21 mouse cellular contexts compared by ENCODE assay signal in genomic region chr1:96917333-96917732, GRCm38 (mm10). TPM values are rescaled to one million over a fixed set of nuclear protein-coding genes. Genes with fewer than 3 reads are reported as not detected.
A peak's percentile ranks its signal among the peaks of the same experiment; 100 is the strongest.
DNase-seq lines count a peak whose midpoint lies in the region; ATAC-seq and TF ChIP-seq lines count a peak whose summit lies in the region.
"Had no signal": no experiment of that assay in that cellular context is flagged by ENCODE, and none has a peak within 500 bp of the region (broad histone marks: within the 10 kb centered on the region; RNA-seq: fewer than 3 reads in every experiment).

No protein-coding gene starts in this region.

- peak; percentile 15 for DNase-seq in MEL (ENCODE audit: low read depth, low spot score)
- DNase-seq: adrenal gland, adult 2 months; adrenal gland, adult 8-10 months; adrenal gland, postnatal 10 days; adrenal gland, postnatal 14 days; adrenal gland, postnatal 25 days; adrenal gland, postnatal 36 days; B cell, adult 2 months; cerebellum, adult 11 months; cerebellum, adult 11-12 months; cerebellum, adult 18-20 months; cerebellum, adult 2 months; cerebellum, adult 8-10 months had no signal

- H3K27me3 ChIP-seq in MEL (ENCODE audit: control insufficient read depth in 1 of 2, insufficient read depth in 2 of 2, low read length in 2 of 2) = no peaks in the 10 kb centered on the region
- H3K27me3 ChIP-seq: CH12.LX, Patski had no signal

- H3K27ac ChIP-seq in MEL (ENCODE audit: control insufficient read depth, low read depth, low read length) = no peak overlapping the region

- no peaks in the 10 kb centered on the region for H3K9me3 ChIP-seq in MEL (replicated peaks; ENCODE audit: insufficient read depth, low read length)

- no peak for TF ChIP-seq RAD21 in MEL (IDR thresholded peaks at IDR 0.05; ENCODE audit: low read depth, low read length)

- no peak overlapping the region for H3K9ac ChIP-seq in MEL (ENCODE audit: control insufficient read depth, low read depth, low read length, poor library complexity, severe bottlenecking)

- no peak for ATAC-seq in megakaryocyte-erythroid progenitor cell, adult 5-6 weeks (replicated peaks; ENCODE audit: low FRiP score, low TSS enrichment, poor library complexity, severe bottlenecking)
- ATAC-seq: activated CD4-positive, CD25-positive, alpha-beta regulatory T cell, adult 4 months; CD4-positive, CD25-positive, alpha-beta regulatory T cell, adult 4 months; Patski had no signal

- peak; percentile 51 to 67; a peak in 2 of 4 replicates for TF ChIP-seq EP300 in MEL (IDR thresholded peaks at IDR 0.05; ENCODE audit: low read depth in 1 of 2, low read length in 2 of 2)

- no peak overlapping the region for H3K4me3 ChIP-seq in MEL (ENCODE audit: control insufficient read depth in 1 of 2, insufficient read depth in 1 of 2, low read depth in 2 of 2, low read length in 2 of 2)

- H3K4me1 ChIP-seq in MEL (ENCODE audit: control insufficient read depth in 1 of 2, insufficient read depth in 2 of 2, low read length in 2 of 2) = peaks cover 8 to 9% of the 10 kb centered on the region in 2 experiments

- peaks cover 0 to 9% of the 10 kb centered on the region in 2 experiments; a peak in 2 of 4 replicates for H3K36me3 ChIP-seq in MEL (ENCODE audit: control insufficient read depth in 1 of 2, insufficient read depth in 2 of 2, low read length in 2 of 2)
- H3K36me3 ChIP-seq: G1E had no signal

- H3K79me2 ChIP-seq in MEL (ENCODE audit: control insufficient read depth, insufficient read depth, low read length, poor library complexity) = no peaks in the 10 kb centered on the region

- TF ChIP-seq POLR2A in MEL (IDR thresholded peaks at IDR 0.05; ENCODE audit: control insufficient read depth in 1 of 2, insufficient read depth in 1 of 2, low read depth in 1 of 2, low read length in 2 of 2, poor library complexity in 1 of 2) = no peak

- no peak for TF ChIP-seq CTCF in MEL (IDR thresholded peaks at IDR 0.05 in 2 of 3, conservative IDR thresholded peaks at IDR 0.05 in 1 of 3; ENCODE audit: control insufficient read depth in 1 of 3, insufficient read depth in 1 of 3, low read depth in 2 of 3, low read length in 3 of 3, poor library complexity in 1 of 3, severe bottlenecking in 1 of 3)

TF ChIP-seq in MEL, 35 proteins besides CTCF, POLR2A, EP300 and RAD21:
- TF ChIP-seq E2F4 (IDR thresholded peaks at IDR 0.05; ENCODE audit: borderline replicate concordance, low read depth, low read length) (no peak), MEF2A (IDR thresholded peaks at IDR 0.05; ENCODE audit: extremely low read depth, insufficient replicate concordance, low read depth, low read length, poor library complexity, severe bottlenecking) (no peak), UBTF (IDR thresholded peaks at IDR 0.05; ENCODE audit: borderline replicate concordance, insufficient read depth, low read depth, low read length) (no peak), GATA1 (IDR thresholded peaks at IDR 0.05; ENCODE audit: low read depth, low read length) (peak; percentile 73), GABPA (IDR thresholded peaks at IDR 0.05; ENCODE audit: low read depth, low read length) (no peak), SIN3A (IDR thresholded peaks at IDR 0.05; ENCODE audit: low read length) (no peak), ELF1 (IDR thresholded peaks at IDR 0.05; ENCODE audit: low read depth, low read length) (no peak), MAZ (IDR thresholded peaks at IDR 0.05; ENCODE audit: low read depth, low read length) (no peak), HCFC1 (IDR thresholded peaks at IDR 0.05; ENCODE audit: low read depth, low read length) (no peak), ZNF384 (IDR thresholded peaks at IDR 0.05; ENCODE audit: low read depth, low read length) (no peak), NRF1 (IDR thresholded peaks at IDR 0.05; ENCODE audit: insufficient read depth, low read depth, low read length, poor library complexity, severe bottlenecking) (no peak), CHD2 (IDR thresholded peaks at IDR 0.05; ENCODE audit: low read length) (no peak), ZKSCAN1 (IDR thresholded peaks at IDR 0.05; ENCODE audit: low read depth, low read length) (no peak), ETS1 (IDR thresholded peaks at IDR 0.05; ENCODE audit: low read depth, low read length) (no peak), KAT2A (conservative IDR thresholded peaks at IDR 0.05; ENCODE audit: low read depth, low read length) (no peak), MYC (IDR thresholded peaks at IDR 0.05; ENCODE audit: low read depth, low read length) (no peak), SMC3 (IDR thresholded peaks at IDR 0.05; ENCODE audit: low read depth, low read length) (no peak), ZMIZ1 (IDR thresholded peaks at IDR 0.05; ENCODE audit: low read depth, low read length) (no peak), MAFK (IDR thresholded peaks at IDR 0.05; ENCODE audit: borderline replicate concordance, low read depth, low read length) (no peak), POLR2AphosphoS5 (IDR thresholded peaks at IDR 0.05; ENCODE audit: borderline replicate concordance, low read depth, low read length) (no peak), TAL1 (IDR thresholded peaks at IDR 0.05; ENCODE audit: low read length) (no peak), ZC3H11A (IDR thresholded peaks at IDR 0.05; ENCODE audit: low read depth, low read length) (no peak), RCOR1 (IDR thresholded peaks at IDR 0.05; ENCODE audit: low read depth, low read length) (no peak), JUND (IDR thresholded peaks at IDR 0.05; ENCODE audit: low read depth, low read length) (no peak), USF2 (IDR thresholded peaks at IDR 0.05; ENCODE audit: borderline replicate concordance in 1 of 2, insufficient read depth in 1 of 2, low read depth in 1 of 2, low read length in 2 of 2) (no peak), MXI1 (IDR thresholded peaks at IDR 0.05; ENCODE audit: low read depth, low read length) (no peak), TBP (IDR thresholded peaks at IDR 0.05; ENCODE audit: low read depth, low read length) (no peak), NELFE (IDR thresholded peaks at IDR 0.05; ENCODE audit: low read depth, low read length) (no peak), TCF12 (IDR thresholded peaks at IDR 0.05; ENCODE audit: low read depth, low read length) (0 out of 2 replicates have a peak, but pooled peaks have one; percentile 7), USF1 (IDR thresholded peaks at IDR 0.05; ENCODE audit: low read depth, low read length) (peak; percentile 65; the same call in 1 of the 2 replicates), CHD1 (IDR thresholded peaks at IDR 0.05; ENCODE audit: low read depth, low read length) (no peak), BHLHE40 (IDR thresholded peaks at IDR 0.05; ENCODE audit: borderline replicate concordance, low read depth, low read length) (no peak; the same call in 1 of the 2 replicates), POLR2AphosphoS2 (IDR thresholded peaks at IDR 0.05; ENCODE audit: low read length) (no peak), MYB (IDR thresholded peaks at IDR 0.05; ENCODE audit: low read depth, low read length) (0 out of 2 replicates have a peak, but pooled peaks have one; percentile 14), MAX (IDR thresholded peaks at IDR 0.05; ENCODE audit: low read length) (no peak)

RNA-seq across cellular contexts. Expression of gene Slco4c1, which starts 45.4 kb away (rescaled TPM):
- total RNA-seq in MEL (2012; rRNA removed) = not detected in 2 replicates
- polyA plus RNA-seq in MEL (2012; ENCODE audit: insufficient read depth in 1 of 2, insufficient read length in 2 of 2, low read depth in 1 of 2, low replicate concordance in 2 of 2, missing spikeins in 1 of 2) = not detected
- total RNA-seq in megakaryocyte-erythroid progenitor cell, adult 5-6 weeks (2014; fragmentation: Nextera tagmentation) = 0.40 TPM in 1 of 2 replicates, not detected in the other
- 0.42 TPM in 1 of 2 replicates, not detected in the other for total RNA-seq in megakaryocyte-erythroid progenitor cell, adult 5-6 weeks (2017)
- total RNA-seq: adrenal gland, adult 18-20 months; adrenal gland, adult 2 months; adrenal gland, adult 8-10 months; adrenal gland, postnatal 14 days; adrenal gland, postnatal 25 days; adrenal gland, postnatal 36 days; CH12.LX had no signal
- polyA plus RNA-seq: activated CD4-positive, CD25-positive, alpha-beta regulatory T cell, adult 4 months; adrenal gland, adult 2 months; C2C12; CD4-positive, CD25-positive, alpha-beta regulatory T cell, adult 4 months; G1E; Patski had no signal
